Mouse (Mus musculus) embryonic facial prominence, embryonic 12.5 days (tissue): Measurements from ENCODE around the gene Cpne7. TPM values are rescaled to one million over a fixed set of nuclear protein-coding genes. Genes with fewer than 3 reads are reported as not detected.

Experiments used
- ATAC-seq: fragments of 200-750 bp; cut with Nextera tagmentation; 2 replicates; pipeline ENCODE4 v1.8.0; 2017; ENCODE audit not compliant: insufficient number of reproducible peaks, insufficient read depth, low FRiP score, low TSS enrichment
- H3K27ac ChIP-seq: fragments of 300-500 bp; sonication (generic); 2 replicates; pipeline ENCODE4 v1.5.1; 2016; ENCODE audit warnings: mild to moderate bottlenecking
- H3K27me3 ChIP-seq: fragments of 300-500 bp; sonication (generic); 2 replicates; pipeline ENCODE4 v1.6.1; 2016; ENCODE audit warnings: mild to moderate bottlenecking, moderate library complexity
- H3K36me3 ChIP-seq: fragments of 300-500 bp; sonication (generic); 2 replicates; pipeline ENCODE4 v1.6.1; 2016; ENCODE audit warnings: mild to moderate bottlenecking
- H3K4me1 ChIP-seq: fragments of 300-500 bp; sonication (generic); 2 replicates; pipeline ENCODE4 v1.6.1; 2016
- H3K4me2 ChIP-seq: fragments of 300-500 bp; sonication (generic); replicated peaks from 2 replicates; pipeline ENCODE4 v1.6.1; 2016; ENCODE audit warnings: mild to moderate bottlenecking, moderate library complexity
- H3K4me3 ChIP-seq: fragments of 300-500 bp; sonication (generic); 2 replicates; pipeline ENCODE4 v1.5.1; 2016; ENCODE audit warnings: mild to moderate bottlenecking
- H3K9ac ChIP-seq: fragments of 300-500 bp; sonication (generic); 2 replicates; pipeline ENCODE4 v1.6.1; 2016; ENCODE audit warnings: mild to moderate bottlenecking, moderate library complexity
- H3K9me3 ChIP-seq: fragments of 300-500 bp; sonication (generic); 2 replicates; pipeline ENCODE4 v1.6.1; 2016; ENCODE audit warnings: mild to moderate bottlenecking, moderate library complexity
- WGBS: fragments of 180-500 bp; shearing (Covaris S2); methylation state at CpG from one replicate; pipeline ENCODE4 v1.1.7; 2016; 5-methylcytosine and 5-hydroxymethylcytosine counted together
- microRNA-seq: library from miRNA; unstranded; fragments of <30 nt; microRNA quantifications from one replicate; pipeline ENCODE4, GENCODE M21; 2017
- polyA plus RNA-seq: library from polyadenylated mRNA; unstranded; fragments of >200 nt; fragmentation: Nextera tagmentation; extraction: Ambion mirVana; gene quantifications from 2 replicates; pipeline ENCODE4 v1.2.1, GENCODE M21; 2016

Gene Cpne7
- polyA plus RNA-seq, 1 experiment from 2014 or later = 1.4 TPM

DNA sequence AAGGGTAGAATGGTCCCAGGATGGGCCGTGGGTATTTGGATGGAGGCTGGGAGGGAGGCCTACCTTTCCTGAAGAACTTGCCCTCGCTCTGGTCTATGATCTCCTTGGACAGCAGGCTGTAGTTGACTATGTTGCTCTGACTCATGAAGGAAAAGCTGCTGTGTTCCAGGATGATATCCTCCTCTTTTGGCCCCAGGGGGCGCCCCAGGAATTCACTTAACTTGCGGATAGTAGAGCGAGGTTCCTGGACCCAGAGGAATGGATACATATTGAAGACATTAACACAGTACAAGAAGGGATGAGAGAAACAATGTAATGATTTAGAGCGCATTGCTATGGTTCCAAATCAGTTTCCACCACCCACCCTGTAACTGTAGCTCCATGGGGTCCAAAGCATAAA lies 28.1 kb downstream of the Cpne7 start:
- 50% methylated on average over 6 of the region's 6 CpGs for WGBS
- no peak overlapping the region for H3K4me2 ChIP-seq
- 0 out of 2 replicates have a peak, but pooled peaks cover 4% of the 10 kb centered on the region for H3K4me1 ChIP-seq
- H3K27ac ChIP-seq = 0 out of 2 replicates have a peak overlapping the region, but pooled peaks have one; percentile 6
- no peaks in the 10 kb centered on the region for H3K9me3 ChIP-seq
- no peak overlapping the region for H3K4me3 ChIP-seq
- no peaks in the 10 kb centered on the region for H3K36me3 ChIP-seq
- H3K27me3 ChIP-seq = no peaks in the 10 kb centered on the region
- no peak overlapping the region for H3K9ac ChIP-seq
- ATAC-seq = no peak

DNA sequence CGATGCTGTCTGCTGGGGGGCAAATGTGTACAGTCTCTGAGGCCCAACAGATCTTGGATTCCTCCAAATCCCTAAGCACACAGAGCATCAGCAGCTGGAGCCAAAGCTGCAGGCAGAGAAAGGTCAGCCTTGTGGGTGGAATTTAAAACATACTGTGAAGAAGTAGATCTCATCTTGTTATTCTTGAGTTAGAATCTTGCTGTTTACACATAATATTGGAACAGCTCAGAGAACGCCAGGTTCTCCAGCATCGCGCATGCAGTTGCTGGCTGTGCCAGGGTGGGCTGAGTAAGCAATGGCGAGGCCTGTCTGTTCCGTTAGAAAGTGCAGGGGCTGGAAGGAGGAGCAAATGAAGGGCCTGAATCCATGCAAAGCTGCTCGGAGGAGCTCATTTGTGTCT lies 29.2 kb downstream of the Cpne7 start:
- Histone ChIP-seq H3K4me1 (0 out of 2 replicates have a peak, but pooled peaks cover 4% of the 10 kb centered on the region), H3K4me2 (no peak overlapping the region), H3K9me3 (no peaks in the 10 kb centered on the region), H3K27me3 (no peaks in the 10 kb centered on the region), H3K4me3 (no peak overlapping the region), H3K9ac (no peak overlapping the region), H3K27ac (peak overlapping the region; percentile 23; the same call in 1 of the 2 replicates), H3K36me3 (no peaks in the 10 kb centered on the region)
- no peak for ATAC-seq
- WGBS = 73% methylated on average over 7 of the region's 7 CpGs

DNA sequence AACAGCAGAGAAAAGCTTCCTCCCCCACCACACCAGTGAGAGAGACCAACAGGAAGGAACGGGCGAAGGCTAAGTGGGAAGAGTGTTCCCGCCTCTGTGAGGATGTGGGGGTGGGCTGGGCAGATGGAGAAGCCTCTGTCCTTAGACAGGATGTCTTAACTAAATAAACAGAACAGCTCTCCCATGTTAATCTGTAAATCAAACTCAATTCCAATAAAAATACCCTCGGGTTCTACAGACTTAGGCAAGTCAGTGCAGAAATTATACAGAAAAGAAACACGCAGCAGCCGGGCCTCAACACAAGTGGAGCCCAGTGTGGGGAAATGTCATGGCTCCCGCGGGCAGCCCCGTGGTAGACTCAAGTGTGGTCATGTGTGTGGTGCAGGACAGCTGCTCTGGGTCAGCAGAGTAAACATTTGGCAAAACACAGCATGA lies 33.6 kb downstream of the Cpne7 start:
- Histone ChIP-seq H3K4me1 (no peaks in the 10 kb centered on the region), H3K36me3 (no peaks in the 10 kb centered on the region), H3K9me3 (no peaks in the 10 kb centered on the region), H3K4me3 (no peak overlapping the region), H3K9ac (no peak overlapping the region), H3K27me3 (no peaks in the 10 kb centered on the region), H3K27ac (no peak overlapping the region), H3K4me2 (no peak overlapping the region)
- ATAC-seq = no peak
- WGBS = 56% methylated on average over 9 of the region's 9 CpGs

DNA sequence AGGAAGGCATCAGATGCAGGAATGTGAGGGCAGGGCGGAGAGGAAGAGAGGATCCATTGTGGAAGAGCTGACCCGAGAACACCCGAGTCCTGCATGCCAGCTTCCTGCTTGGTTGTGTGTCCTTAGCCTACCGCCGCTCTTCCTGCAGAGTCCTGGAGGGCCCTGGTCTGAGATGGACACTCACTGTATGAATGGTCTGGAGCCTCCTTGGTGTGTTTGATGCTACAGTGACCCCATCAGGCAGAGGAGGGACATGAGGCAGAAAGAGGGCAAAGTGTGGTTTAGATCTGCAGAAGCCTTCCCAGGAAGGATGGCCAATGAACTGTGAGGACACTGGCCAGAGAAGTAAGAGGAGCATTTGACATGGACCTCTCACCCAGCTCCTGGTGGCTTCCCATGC lies 38.0 kb downstream of the Cpne7 start:
- peaks cover 19% of the 10 kb centered on the region; the same call in 1 of the 2 replicates for H3K4me1 ChIP-seq
- no peaks in the 10 kb centered on the region for H3K27me3 ChIP-seq
- no peak overlapping the region for H3K4me3 ChIP-seq
- no peak for ATAC-seq
- H3K36me3 ChIP-seq = no peaks in the 10 kb centered on the region
- H3K27ac ChIP-seq = no peak overlapping the region
- H3K4me2 ChIP-seq = no peak overlapping the region
- no peaks in the 10 kb centered on the region for H3K9me3 ChIP-seq
- no peak overlapping the region for H3K9ac ChIP-seq
- 51% methylated on average over 5 of the region's 5 CpGs for WGBS

DNA sequence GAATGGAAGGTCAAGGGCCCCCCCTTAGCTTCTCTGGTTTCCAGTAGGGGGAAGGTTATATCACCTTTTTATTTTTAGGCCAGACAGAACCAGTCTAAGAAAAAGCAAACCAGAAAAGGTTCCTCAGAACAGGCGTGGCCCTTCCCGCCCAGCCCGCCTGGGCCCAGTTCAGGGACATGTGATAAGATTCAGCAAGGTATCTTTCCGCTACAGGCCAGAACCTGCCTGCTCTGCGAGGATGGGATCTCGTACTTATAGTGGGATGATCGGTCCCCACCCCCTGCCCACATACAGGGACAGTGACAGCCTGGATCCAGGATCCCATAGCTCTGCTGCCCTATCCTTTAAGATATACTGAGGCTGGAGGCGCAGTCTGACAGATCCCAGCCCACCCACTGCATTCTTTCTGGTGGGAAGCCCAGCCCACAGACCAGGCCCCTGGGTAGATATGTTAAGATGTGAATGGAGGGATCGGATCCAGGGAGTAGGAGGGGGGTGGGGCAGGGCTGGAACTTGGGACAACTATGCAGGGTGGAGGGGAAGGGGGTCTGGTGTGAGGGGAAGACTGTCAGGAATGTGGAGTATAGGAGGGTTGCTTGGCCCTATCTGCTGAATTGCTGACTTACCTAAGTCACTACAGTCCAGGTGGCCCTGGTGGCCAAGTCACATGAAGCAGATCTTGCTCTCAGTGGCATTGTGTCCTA lies 39.0 kb downstream of the Cpne7 start:
- H3K9me3 ChIP-seq = no peaks in the 10 kb centered on the region
- no peak for ATAC-seq
- no peak overlapping the region for H3K4me3 ChIP-seq
- H3K27ac ChIP-seq = 0 out of 2 replicates have a peak overlapping the region, but pooled peaks have one; percentile 46
- H3K9ac ChIP-seq = no peak overlapping the region
- peaks cover 19% of the 10 kb centered on the region; the same call in 1 of the 2 replicates for H3K4me1 ChIP-seq
- WGBS = 72% methylated on average over 9 of the region's 9 CpGs
- H3K36me3 ChIP-seq = no peaks in the 10 kb centered on the region
- H3K4me2 ChIP-seq = no peak overlapping the region
- H3K27me3 ChIP-seq = no peaks in the 10 kb centered on the region

DNA sequence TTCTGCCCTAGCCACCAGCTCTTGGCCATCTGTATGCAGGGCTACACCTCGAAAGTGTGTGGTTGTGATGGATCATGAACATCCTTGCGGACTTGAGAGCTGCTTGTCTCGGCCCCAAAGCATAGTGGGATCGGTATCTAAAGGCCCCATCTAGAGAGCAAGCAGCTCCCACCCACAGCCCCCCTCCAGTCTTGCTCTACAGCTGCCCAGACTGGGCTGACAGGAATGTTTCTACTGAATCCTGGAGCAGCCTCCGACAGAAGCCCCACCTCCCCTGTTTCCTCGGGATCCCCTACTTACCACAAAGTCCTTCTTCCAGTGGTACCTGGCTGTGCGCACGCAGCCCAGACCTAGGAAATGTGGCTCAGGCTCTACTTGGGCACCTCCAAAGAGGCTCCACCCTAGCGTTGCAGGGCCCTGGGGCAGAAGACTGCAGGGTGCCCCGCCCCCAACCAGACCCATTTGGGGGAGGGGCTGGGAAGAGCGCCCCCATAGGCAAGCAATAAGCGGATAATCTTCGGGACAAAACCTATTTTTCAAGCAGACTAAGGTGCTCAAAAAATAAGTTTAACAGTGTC lies 40.8 kb downstream of the Cpne7 start, which contains the start of gene Sult5a1:
TSS of gene Sult5a1 (minus strand) at position 428 of the 578 bp plus-strand sequence.
- ATAC-seq = no peak
- H3K4me1 ChIP-seq = peaks cover 19% of the 10 kb centered on the region; the same call in 1 of the 2 replicates
- WGBS = 22% methylated on average over 13 of the region's 13 CpGs
- H3K9me3 ChIP-seq = no peaks in the 10 kb centered on the region
- peak within 1 kb of the TSS; percentile 58 for H3K27ac ChIP-seq
- H3K36me3 ChIP-seq = no peaks in the 10 kb centered on the region
- peak within 1 kb of the TSS; percentile 17; the same call in 1 of the 2 replicates for H3K9ac ChIP-seq
- no peaks in the 10 kb centered on the region for H3K27me3 ChIP-seq
- H3K4me2 ChIP-seq = peak within 1 kb of the TSS; percentile 43
- H3K4me3 ChIP-seq = peak within 1 kb of the TSS; percentile 26

DNA sequence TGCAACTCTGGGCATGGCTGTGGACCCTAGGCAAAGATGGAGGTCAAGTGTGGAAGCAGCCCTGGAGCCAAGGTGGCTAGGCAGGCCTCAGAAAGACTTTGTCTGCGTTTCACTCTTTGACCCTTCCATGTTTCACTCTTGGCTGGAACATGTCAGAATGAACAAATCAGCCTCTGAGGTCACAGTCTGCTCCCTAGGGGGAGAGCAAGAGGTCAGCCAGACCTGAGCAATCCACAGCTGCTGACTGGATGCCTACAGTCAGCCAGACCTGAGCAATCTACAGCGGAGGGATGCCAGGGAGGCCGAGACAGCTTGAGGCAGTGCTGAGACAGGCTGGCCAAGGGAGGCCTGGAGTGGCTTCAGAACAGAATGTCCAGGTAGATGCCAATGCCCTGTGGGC lies 64.2 kb downstream of the Cpne7 start:
- H3K9me3 ChIP-seq = peaks cover 17% of the 10 kb centered on the region
- H3K4me3 ChIP-seq = no peak overlapping the region
- H3K27me3 ChIP-seq = no peaks in the 10 kb centered on the region
- no peak overlapping the region for H3K9ac ChIP-seq
- no peak overlapping the region for H3K27ac ChIP-seq
- ATAC-seq = no peak
- 44% methylated on average over 3 of the region's 3 CpGs for WGBS
- H3K4me1 ChIP-seq = peaks cover 15% of the 10 kb centered on the region
- no peak overlapping the region for H3K4me2 ChIP-seq
- no peaks in the 10 kb centered on the region for H3K36me3 ChIP-seq

Small RNAs within 50 kb of the gene (microRNA-seq; reads per million reads assigned to microRNA genes)
- not detected for gene Mir7079
- not detected for gene Mir7080

Other genes with a start within 250 kb of the Cpne7 start
- gene Ankrd11, start 75.1 kb upstream of the Cpne7 start, polyA plus RNA-seq = 73.1 and 102 TPM in 2 replicates
- gene Spg7, start 54.4 kb upstream of the Cpne7 start, polyA plus RNA-seq = 55.5 and 58.2 TPM in 2 replicates
- gene Rpl13, start 15.0 kb upstream of the Cpne7 start, polyA plus RNA-seq = 1,455 and 1,462 TPM in 2 replicates
- 19.2 and 24.1 TPM in 2 replicates for gene Sult5a1, start 40.9 kb downstream of the Cpne7 start, polyA plus RNA-seq
- gene Dpep1, start 68.9 kb downstream of the Cpne7 start, polyA plus RNA-seq = 1.6 and 2.3 TPM in 2 replicates
- gene Chmp1a, start 95.4 kb downstream of the Cpne7 start, polyA plus RNA-seq = 142 and 152 TPM in 2 replicates
- gene Spata33, start 95.5 kb downstream of the Cpne7 start, polyA plus RNA-seq = 5.9 and 7.0 TPM in 2 replicates
- gene Cdk10, start 107.5 kb downstream of the Cpne7 start, polyA plus RNA-seq = 38.5 and 40.6 TPM in 2 replicates
- gene Spata2l, start 118.9 kb downstream of the Cpne7 start, polyA plus RNA-seq = 2.9 and 3.3 TPM in 2 replicates
- gene Zfp276, start 136.8 kb downstream of the Cpne7 start, polyA plus RNA-seq = 34.3 and 36.6 TPM in 2 replicates
- 35.1 and 37.2 TPM in 2 replicates for gene Vps9d1, start 137.0 kb downstream of the Cpne7 start, polyA plus RNA-seq
- gene Fanca, start 201.2 kb downstream of the Cpne7 start, polyA plus RNA-seq = 31.9 and 34.0 TPM in 2 replicates
- 5.1 and 6.3 TPM in 2 replicates for gene Spire2, start 215.3 kb downstream of the Cpne7 start, polyA plus RNA-seq